Mouse (Mus musculus): ENCODE data around the gene Chad. TPM values are rescaled to one million over a fixed set of nuclear protein-coding genes. Genes with fewer than 3 reads are reported as not detected.

Chad gene
- polyA plus RNA-seq, 1 experiment from 2014 or later: 0.52 TPM

GRCm38 (mm10) chr11:94570612-94571011 is 5.8 kb downstream of the Chad start:
- DNase-seq (ENCODE audit: low spot score): no peak
- ATAC-seq (replicated peaks; ENCODE audit: insufficient number of reproducible peaks, low FRiP score, low TSS enrichment, low read depth): no peak
- H3K36me3 ChIP-seq (replicated peaks; ENCODE audit: control insufficient read depth, insufficient read depth, low read depth, low read length): no peaks in the 10 kb centered on the region; the same call in 1 of the 2 replicates
- no peaks in the 10 kb centered on the region for H3K4me1 ChIP-seq (ENCODE audit: control insufficient read depth, insufficient read depth, low read length)
- no peaks in the 10 kb centered on the region for H3K9me3 ChIP-seq (replicated peaks; ENCODE audit: control insufficient read depth, low read length)
- no peak overlapping the region for H3K4me2 ChIP-seq (ENCODE audit: low read depth, low read length)
- H3K4me3 ChIP-seq (ENCODE audit: low read depth, low read length): no peak overlapping the region
- H3K27ac ChIP-seq (replicated peaks; ENCODE audit: low read depth, low read length): 0 out of 2 replicates have a peak overlapping the region, but pooled peaks have one; percentile 35
- 60% methylated on average over 9 of the region's 9 CpGs for WGBS
- H3K27me3 ChIP-seq (ENCODE audit: control insufficient read depth, insufficient read depth, low read length): no peaks in the 10 kb centered on the region
- H3K9ac ChIP-seq (replicated peaks; ENCODE audit: low read length): no peak overlapping the region

DNA sequence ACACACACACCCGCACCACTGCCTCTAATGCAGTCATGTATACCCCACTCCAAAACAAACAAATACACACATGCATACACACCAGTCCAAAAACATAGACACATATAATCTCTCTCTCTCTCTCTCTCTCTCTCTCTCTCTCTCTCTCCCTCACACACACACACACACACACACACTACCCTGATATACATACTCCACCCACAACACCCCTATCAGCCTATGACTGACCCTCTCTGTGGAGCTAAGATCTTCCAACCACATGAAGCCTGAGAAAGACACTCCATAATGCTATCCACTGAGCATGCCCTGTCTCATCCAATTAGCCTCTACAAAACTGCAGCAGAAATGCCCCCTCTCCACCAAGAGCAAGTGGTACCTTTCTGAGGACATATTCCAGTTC is 7.0 kb downstream of the Chad start:
- Histone ChIP-seq H3K9ac (replicated peaks; ENCODE audit: low read length) (no peak overlapping the region), H3K36me3 (replicated peaks; ENCODE audit: control insufficient read depth, insufficient read depth, low read depth, low read length) (no peaks in the 10 kb centered on the region), H3K27ac (replicated peaks; ENCODE audit: low read depth, low read length) (no peak overlapping the region), H3K27me3 (ENCODE audit: control insufficient read depth, insufficient read depth, low read length) (no peaks in the 10 kb centered on the region), H3K9me3 (replicated peaks; ENCODE audit: control insufficient read depth, low read length) (no peaks in the 10 kb centered on the region), H3K4me2 (ENCODE audit: low read depth, low read length) (no peak overlapping the region), H3K4me3 (ENCODE audit: low read depth, low read length) (no peak overlapping the region), H3K4me1 (ENCODE audit: control insufficient read depth, insufficient read depth, low read length) (no peaks in the 10 kb centered on the region)
- ATAC-seq (replicated peaks; ENCODE audit: insufficient number of reproducible peaks, low FRiP score, low TSS enrichment, low read depth) (no peak), DNase-seq (ENCODE audit: low spot score) (no peak)
- 82% methylated on average over 1 of the region's 1 CpGs for WGBS

- H3K27ac ChIP-seq (replicated peaks; ENCODE audit: low read depth, low read length): no peak overlapping the region
- H3K4me2 ChIP-seq (ENCODE audit: low read depth, low read length): no peak overlapping the region
- H3K36me3 ChIP-seq (replicated peaks; ENCODE audit: control insufficient read depth, insufficient read depth, low read depth, low read length): no peaks in the 10 kb centered on the region
- 29% methylated on average over 5 of the region's 7 CpGs for WGBS
- H3K4me1 ChIP-seq (ENCODE audit: control insufficient read depth, insufficient read depth, low read length): no peaks in the 10 kb centered on the region
- H3K9ac ChIP-seq (replicated peaks; ENCODE audit: low read length): no peak overlapping the region
- H3K9me3 ChIP-seq (replicated peaks; ENCODE audit: control insufficient read depth, low read length): no peaks in the 10 kb centered on the region
- ATAC-seq (replicated peaks; ENCODE audit: insufficient number of reproducible peaks, low FRiP score, low TSS enrichment, low read depth): no peak
- no peaks in the 10 kb centered on the region for H3K27me3 ChIP-seq (ENCODE audit: control insufficient read depth, insufficient read depth, low read length)
- no peak for DNase-seq (ENCODE audit: low spot score)
- H3K4me3 ChIP-seq (ENCODE audit: low read depth, low read length): no peak overlapping the region
Observed at GRCm38 (mm10) chr11:94574560-94574959, 9.7 kb downstream of the Chad start.

- no peaks in the 10 kb centered on the region for H3K36me3 ChIP-seq (replicated peaks; ENCODE audit: control insufficient read depth, insufficient read depth, low read depth, low read length)
- no peak overlapping the region for H3K27ac ChIP-seq (replicated peaks; ENCODE audit: low read depth, low read length)
- H3K27me3 ChIP-seq (ENCODE audit: control insufficient read depth, insufficient read depth, low read length): no peaks in the 10 kb centered on the region
- H3K9ac ChIP-seq (replicated peaks; ENCODE audit: low read length): no peak overlapping the region
- no peaks in the 10 kb centered on the region for H3K4me1 ChIP-seq (ENCODE audit: control insufficient read depth, insufficient read depth, low read length)
- no peak for DNase-seq (ENCODE audit: low spot score)
- WGBS: 78% methylated on average over 2 of the region's 2 CpGs
- no peaks in the 10 kb centered on the region for H3K9me3 ChIP-seq (replicated peaks; ENCODE audit: control insufficient read depth, low read length)
- ATAC-seq (replicated peaks; ENCODE audit: insufficient number of reproducible peaks, low FRiP score, low TSS enrichment, low read depth): no peak
- H3K4me3 ChIP-seq (ENCODE audit: low read depth, low read length): no peak overlapping the region
- no peak overlapping the region for H3K4me2 ChIP-seq (ENCODE audit: low read depth, low read length)
Observed at GRCm38 (mm10) chr11:94575036-94575435, 10.2 kb downstream of the Chad start.

GRCm38 (mm10) chr11:94576361-94576760 is 11.5 kb downstream of the Chad start:
- DNase-seq (ENCODE audit: low spot score) (no peak), ATAC-seq (replicated peaks; ENCODE audit: insufficient number of reproducible peaks, low FRiP score, low TSS enrichment, low read depth) (no peak)
- H3K4me1 ChIP-seq (ENCODE audit: control insufficient read depth, insufficient read depth, low read length): no peaks in the 10 kb centered on the region
- H3K4me2 ChIP-seq (ENCODE audit: low read depth, low read length): no peak overlapping the region
- H3K4me3 ChIP-seq (ENCODE audit: low read depth, low read length): no peak overlapping the region
- H3K9me3 ChIP-seq (replicated peaks; ENCODE audit: control insufficient read depth, low read length): no peaks in the 10 kb centered on the region
- H3K27ac ChIP-seq (replicated peaks; ENCODE audit: low read depth, low read length): no peak overlapping the region
- H3K27me3 ChIP-seq (ENCODE audit: control insufficient read depth, insufficient read depth, low read length): no peaks in the 10 kb centered on the region
- H3K36me3 ChIP-seq (replicated peaks; ENCODE audit: control insufficient read depth, insufficient read depth, low read depth, low read length): no peaks in the 10 kb centered on the region
- no peak overlapping the region for H3K9ac ChIP-seq (replicated peaks; ENCODE audit: low read length)
- 85% methylated on average over 9 of the region's 9 CpGs for WGBS

DNA sequence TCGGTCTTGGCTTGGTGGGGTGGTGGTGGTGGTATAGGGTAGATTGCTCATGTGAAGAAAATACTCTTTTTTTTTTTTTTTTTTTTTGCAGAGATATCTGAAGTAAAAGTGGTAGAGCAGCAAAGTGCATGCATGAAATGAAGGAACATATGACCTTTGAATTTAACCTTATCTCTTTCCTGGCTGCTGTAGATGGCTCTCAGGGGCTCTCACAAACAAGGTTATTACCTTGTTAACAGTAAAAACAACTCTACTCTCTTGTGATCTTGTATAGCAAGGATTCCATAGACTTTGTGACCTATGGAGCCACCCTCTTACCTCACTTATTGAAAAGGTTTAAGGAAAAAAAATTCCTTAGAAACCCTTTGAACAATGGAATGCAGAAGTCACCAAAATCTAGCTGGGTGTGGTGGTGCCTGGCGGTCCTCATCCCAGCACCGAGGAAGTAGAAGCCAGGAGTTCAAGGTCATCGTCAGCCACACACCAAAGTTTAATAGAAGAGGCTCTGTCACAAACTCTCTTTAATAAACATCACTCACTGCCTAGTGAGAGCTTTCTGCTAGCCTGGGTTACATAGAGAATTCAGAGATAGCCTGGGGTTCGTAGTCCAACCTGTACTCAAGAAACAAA is 15.4 kb downstream of the Chad start:
- 88% methylated on average over 5 of the region's 5 CpGs for whole genome bisulfite sequencing
- Histone ChIP-seq H3K36me3 (replicated peaks; ENCODE audit: control insufficient read depth, insufficient read depth, low read depth, low read length) (no peaks in the 10 kb centered on the region), H3K27ac (replicated peaks; ENCODE audit: low read depth, low read length) (no peak overlapping the region), H3K4me1 (ENCODE audit: control insufficient read depth, insufficient read depth, low read length) (no peaks in the 10 kb centered on the region), H3K9me3 (replicated peaks; ENCODE audit: control insufficient read depth, low read length) (no peaks in the 10 kb centered on the region), H3K4me2 (ENCODE audit: low read depth, low read length) (no peak overlapping the region), H3K27me3 (ENCODE audit: control insufficient read depth, insufficient read depth, low read length) (no peaks in the 10 kb centered on the region; the same call in 1 of the 2 replicates), H3K9ac (replicated peaks; ENCODE audit: low read length) (no peak overlapping the region), H3K4me3 (ENCODE audit: low read depth, low read length) (no peak overlapping the region)
- no peak for DNase-seq (ENCODE audit: low spot score)
- no peak for ATAC-seq (replicated peaks; ENCODE audit: insufficient number of reproducible peaks, low FRiP score, low TSS enrichment, low read depth)

DNA sequence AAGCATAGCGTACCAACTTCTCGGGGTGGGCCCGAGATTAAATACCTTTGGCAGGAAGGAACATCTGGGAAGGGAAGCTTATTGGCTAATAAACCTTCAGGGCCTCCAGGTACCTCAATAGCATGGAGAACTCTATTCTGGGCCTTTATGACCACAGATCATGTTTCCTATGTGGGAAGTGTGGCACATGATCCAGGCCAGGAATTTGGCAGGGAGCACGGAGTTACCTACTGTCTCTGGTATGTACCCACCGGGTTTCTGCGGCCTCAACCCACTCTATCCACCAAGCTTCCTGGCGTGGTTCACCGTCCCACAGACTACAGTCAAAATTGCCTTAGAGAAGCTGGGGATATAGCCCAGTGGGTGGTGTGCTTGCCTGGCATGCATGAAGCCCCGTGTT is 20.2 kb downstream of the Chad start:
- Histone ChIP-seq H3K9me3 (replicated peaks; ENCODE audit: control insufficient read depth, low read length) (no peaks in the 10 kb centered on the region), H3K4me3 (ENCODE audit: low read depth, low read length) (no peak overlapping the region), H3K4me2 (ENCODE audit: low read depth, low read length) (no peak overlapping the region), H3K4me1 (ENCODE audit: control insufficient read depth, insufficient read depth, low read length) (no peaks in the 10 kb centered on the region), H3K9ac (replicated peaks; ENCODE audit: low read length) (no peak overlapping the region), H3K36me3 (replicated peaks; ENCODE audit: control insufficient read depth, insufficient read depth, low read depth, low read length) (no peaks in the 10 kb centered on the region), H3K27me3 (ENCODE audit: control insufficient read depth, insufficient read depth, low read length) (no peaks in the 10 kb centered on the region; the same call in 1 of the 2 replicates), H3K27ac (replicated peaks; ENCODE audit: low read depth, low read length) (no peak overlapping the region)
- ATAC-seq (replicated peaks; ENCODE audit: insufficient number of reproducible peaks, low FRiP score, low TSS enrichment, low read depth) (no peak), DNase-seq (ENCODE audit: low spot score) (no peak)
- WGBS: 93% methylated on average over 9 of the region's 9 CpGs

DNA sequence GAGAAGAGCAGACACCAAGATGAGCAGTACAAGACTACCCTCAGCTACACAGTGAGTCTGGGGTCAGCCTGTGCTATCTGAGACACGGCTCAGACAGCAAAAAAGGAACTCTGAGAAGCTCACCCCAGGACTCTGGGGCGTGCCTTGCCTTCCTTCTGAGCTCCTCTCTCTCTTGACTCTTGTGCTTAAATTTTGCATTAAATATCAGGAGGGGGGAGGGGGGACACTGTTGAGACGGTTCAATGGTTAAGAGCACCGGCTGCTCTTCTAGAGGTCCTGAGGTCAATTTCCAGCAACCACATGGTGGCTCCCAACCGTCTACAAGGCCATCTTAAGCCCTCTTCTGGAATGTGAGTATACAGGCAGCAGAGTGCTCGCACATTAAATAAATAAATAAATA is 22.7 kb downstream of the Chad start:
- WGBS: 76% methylated on average over 6 of the region's 6 CpGs
- H3K4me3 ChIP-seq (ENCODE audit: low read depth, low read length): no peak overlapping the region
- H3K4me1 ChIP-seq (ENCODE audit: control insufficient read depth, insufficient read depth, low read length): no peaks in the 10 kb centered on the region
- ATAC-seq (replicated peaks; ENCODE audit: insufficient number of reproducible peaks, low FRiP score, low TSS enrichment, low read depth) (no peak), DNase-seq (ENCODE audit: low spot score) (no peak)
- no peak overlapping the region for H3K27ac ChIP-seq (replicated peaks; ENCODE audit: low read depth, low read length)
- no peaks in the 10 kb centered on the region for H3K9me3 ChIP-seq (replicated peaks; ENCODE audit: control insufficient read depth, low read length)
- H3K27me3 ChIP-seq (ENCODE audit: control insufficient read depth, insufficient read depth, low read length): no peaks in the 10 kb centered on the region; the same call in 1 of the 2 replicates
- no peak overlapping the region for H3K4me2 ChIP-seq (ENCODE audit: low read depth, low read length)
- no peak overlapping the region for H3K9ac ChIP-seq (replicated peaks; ENCODE audit: low read length)
- no peaks in the 10 kb centered on the region for H3K36me3 ChIP-seq (replicated peaks; ENCODE audit: control insufficient read depth, insufficient read depth, low read depth, low read length)

All from embryonic facial prominence, embryonic 11.5 days (tissue).